Mouse (Mus musculus): Measurements from ENCODE around the gene Cog2.

DNA sequence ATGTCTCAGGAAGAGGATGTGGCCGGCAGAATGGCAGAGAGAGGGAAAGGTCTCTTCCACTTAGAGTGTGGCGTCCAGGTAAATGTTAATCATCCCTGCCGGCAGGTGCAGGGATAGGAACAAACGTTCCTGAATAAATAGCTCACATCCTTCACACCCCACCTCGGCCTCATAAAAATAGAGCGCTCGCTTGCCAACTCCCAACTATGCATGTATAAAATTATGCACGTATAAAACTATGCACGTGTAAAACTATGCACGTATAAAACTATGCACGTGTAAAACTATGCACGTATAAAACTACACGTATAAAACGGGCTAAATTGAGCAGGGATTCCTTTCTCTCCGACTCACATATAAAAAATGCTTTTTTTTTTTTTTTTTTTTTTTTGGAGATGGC lies 25.6 kb upstream of the Cog2 start:
- no peak for TF ChIP-seq EP300 (IDR thresholded peaks at IDR 0.05; ENCODE audit: low read depth)
- TF ChIP-seq CTCF (IDR thresholded peaks at IDR 0.05; ENCODE audit: low read depth) = no peak

Measured in liver, postnatal 0 days (tissue).